Mouse (Mus musculus): ENCODE data around the gene Kcnh2.

The Kcnh2 gene

GRCm38 (mm10) chr5:24379501-24379900 is 28.1 kb upstream of the Kcnh2 start:
- in situ Hi-C loops (cut with MboI, MseI), result no loop called here

- in situ Hi-C loops (cut with MboI, MseI), result no loop called here
These were observed 27.3 kb upstream of the Kcnh2 start for GRCm38 (mm10) chr5:24378700-24379099.

- in situ Hi-C loops (cut with MboI, MseI), result no loop called here
These were observed 23.4 kb upstream of the Kcnh2 start for GRCm38 (mm10) chr5:24374666-24375328.

GRCm38 (mm10) chr5:24374216-24374615 is 22.8 kb upstream of the Kcnh2 start:
- in situ Hi-C loops (cut with MboI, MseI), result no loop called here

GRCm38 (mm10) chr5:24373807-24374206 is 22.4 kb upstream of the Kcnh2 start:
- in situ Hi-C loops (cut with MboI, MseI), result no loop called here

GRCm38 (mm10) chr5:24369767-24370166 is 18.4 kb upstream of the Kcnh2 start:
- in situ Hi-C loops (cut with MboI, MseI), result no loop called here

- in situ Hi-C loops (cut with MboI, MseI), result no loop called here
These were observed 15.0 kb upstream of the Kcnh2 start for GRCm38 (mm10) chr5:24366426-24366825.

- in situ Hi-C loops (cut with MboI, MseI), result no loop called here
These were observed 14.1 kb upstream of the Kcnh2 start for GRCm38 (mm10) chr5:24365528-24365927.

GRCm38 (mm10) chr5:24364963-24365362 is 13.6 kb upstream of the Kcnh2 start:
- in situ Hi-C loops (cut with MboI, MseI), result loop anchor here (5.0 kb wide), 1 partner anchor 98 kb away; no protein-coding TSS in a partner anchor

- in situ Hi-C loops (cut with MboI, MseI), result loop anchor here (5.0 kb wide), 1 partner anchor 97 kb away; no protein-coding TSS in a partner anchor
These were observed 13.1 kb upstream of the Kcnh2 start, which contains the start of gene Nos3 for GRCm38 (mm10) chr5:24364508-24364907. Gene Nos3 (plus strand): TSS chr5:24364810.

- in situ Hi-C loops (cut with MboI, MseI), result loop anchor here (5.0 kb wide), 1 partner anchor 97 kb away; no protein-coding TSS in a partner anchor
These were observed 12.7 kb upstream of the Kcnh2 start for GRCm38 (mm10) chr5:24364061-24364460.

GRCm38 (mm10) chr5:24363467-24363866 is 12.1 kb upstream of the Kcnh2 start:
- in situ Hi-C loops (cut with MboI, MseI), result loop anchor here (5.0 kb wide), 1 partner anchor 96 kb away; no protein-coding TSS in a partner anchor

GRCm38 (mm10) chr5:24360792-24361454 is 9.5 kb upstream of the Kcnh2 start:
- in situ Hi-C loops (cut with MboI, MseI), result loop anchor here (5.0 kb wide), 1 partner anchor 94 kb away; no protein-coding TSS in a partner anchor

GRCm38 (mm10) chr5:24357461-24357860 is 6.1 kb upstream of the Kcnh2 start:
- in situ Hi-C loops (cut with MboI, MseI), result no loop called here

GRCm38 (mm10) chr5:24356764-24357163 is 5.4 kb upstream of the Kcnh2 start:
- in situ Hi-C loops (cut with MboI, MseI), result no loop called here

GRCm38 (mm10) chr5:24353327-24353726 is 1.9 kb upstream of the Kcnh2 start:
- in situ Hi-C loops (cut with MboI, MseI), result no loop called here

- in situ Hi-C loops (cut with MboI, MseI), result no loop called here
These were observed 951 bp upstream of the Kcnh2 start for GRCm38 (mm10) chr5:24352251-24352859.

GRCm38 (mm10) chr5:24351701-24352171 is 332 bp upstream of the Kcnh2 start:
- in situ Hi-C loops (cut with MboI, MseI), result no loop called here

- in situ Hi-C loops (cut with MboI, MseI), result no loop called here
These were observed 713 bp downstream of the Kcnh2 start for GRCm38 (mm10) chr5:24350531-24351250.

- in situ Hi-C loops (cut with MboI, MseI), result no loop called here
These were observed 1.3 kb downstream of the Kcnh2 start for GRCm38 (mm10) chr5:24350073-24350472.

- in situ Hi-C loops (cut with MboI, MseI), result no loop called here
These were observed 2.9 kb downstream of the Kcnh2 start for GRCm38 (mm10) chr5:24348546-24348945.

- in situ Hi-C loops (cut with MboI, MseI), result no loop called here
These were observed 3.3 kb downstream of the Kcnh2 start for GRCm38 (mm10) chr5:24348128-24348527.
